Mouse (Mus musculus) layer of hippocampus, postnatal 10 days (tissue): ENCODE measurements around the gene Gm10663. TPM values are rescaled to one million over a fixed set of nuclear protein-coding genes. Genes with fewer than 3 reads are reported as not detected.
A peak's percentile ranks its signal among the peaks of the same experiment; 100 is the strongest.

Experiments
- DNase-seq, 2 experiments: peaks; one replicate each; pipeline ENCODE4 v3.0.0; 2021; ENCODE audit warnings: low spot score in 2 of 2
- microRNA-seq, 2 experiments: library from miRNA; unstranded; fragments of <30 nt; microRNA quantifications; one replicate each; pipeline ENCODE4 v1.2.0; 2021
- total RNA-seq, 2 experiments: library from RNA; stranded (reverse); gene quantifications; 2 replicates each; pipeline ENCODE4 v1.2.3; 2021

The Gm10663 gene
- total RNA-seq, 2 experiments from 2014 or later: not detected

DNA sequence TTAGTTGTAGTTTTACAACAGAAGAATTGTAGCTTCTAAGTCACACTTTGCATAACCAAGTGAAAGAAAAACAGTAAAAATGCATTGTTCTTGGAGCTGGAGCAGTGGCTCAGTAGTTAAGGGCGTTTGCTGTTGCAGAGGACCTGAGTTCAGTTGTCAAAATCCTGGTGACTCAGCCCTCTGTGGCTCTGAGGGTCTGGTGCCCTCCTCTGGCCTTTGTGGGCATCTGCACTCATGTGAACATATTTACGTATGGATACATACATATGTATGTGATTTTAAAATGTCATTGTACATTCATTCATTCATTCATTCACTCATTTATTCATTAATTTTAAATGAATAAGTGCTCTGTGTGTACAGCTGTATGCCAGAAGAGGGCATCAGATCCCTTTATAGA is 10.8 kb downstream of the Gm10663 start:
- no peak for DNase-seq

DNA sequence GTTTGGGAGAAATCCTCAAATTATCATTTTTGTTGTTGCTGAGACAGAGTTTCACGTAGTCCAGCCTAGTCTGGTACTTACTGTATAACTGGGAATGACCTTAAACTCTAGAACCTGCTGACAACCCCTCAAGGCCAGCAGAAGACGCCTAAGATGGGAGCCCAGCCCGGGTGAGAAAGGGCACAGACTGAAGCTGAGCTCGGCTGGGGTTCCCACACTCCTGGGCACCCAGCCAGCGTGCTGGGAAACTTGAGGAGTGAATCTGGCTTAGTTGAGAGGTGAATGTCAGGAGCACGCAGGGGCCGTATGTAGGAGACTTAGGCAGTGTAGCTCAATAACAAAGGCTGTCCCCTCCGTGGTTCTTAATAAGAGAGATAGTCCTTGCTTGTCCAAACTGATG is 12.9 kb downstream of the Gm10663 start:
- DNase-seq: no peak

DNA sequence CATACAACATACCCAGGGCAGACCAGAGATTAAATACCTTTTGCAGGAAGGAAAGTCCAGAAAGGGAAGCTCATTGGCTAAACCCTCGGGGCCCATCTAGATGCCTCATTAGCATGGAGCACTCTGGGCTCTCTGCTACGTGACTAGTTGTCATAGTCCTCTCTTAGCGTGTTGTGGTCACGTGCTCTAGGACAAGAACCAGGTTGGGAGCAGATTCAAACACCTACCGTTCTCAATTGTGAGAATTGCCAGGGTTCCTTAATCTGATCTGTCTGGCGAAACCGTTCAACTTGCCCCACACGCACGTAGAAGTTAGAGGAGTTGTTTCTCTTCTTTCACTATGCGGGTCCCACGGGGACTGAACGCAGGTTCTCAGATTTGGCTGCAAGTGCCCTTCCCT is 13.3 kb downstream of the Gm10663 start:
- DNase-seq: no peak

DNA sequence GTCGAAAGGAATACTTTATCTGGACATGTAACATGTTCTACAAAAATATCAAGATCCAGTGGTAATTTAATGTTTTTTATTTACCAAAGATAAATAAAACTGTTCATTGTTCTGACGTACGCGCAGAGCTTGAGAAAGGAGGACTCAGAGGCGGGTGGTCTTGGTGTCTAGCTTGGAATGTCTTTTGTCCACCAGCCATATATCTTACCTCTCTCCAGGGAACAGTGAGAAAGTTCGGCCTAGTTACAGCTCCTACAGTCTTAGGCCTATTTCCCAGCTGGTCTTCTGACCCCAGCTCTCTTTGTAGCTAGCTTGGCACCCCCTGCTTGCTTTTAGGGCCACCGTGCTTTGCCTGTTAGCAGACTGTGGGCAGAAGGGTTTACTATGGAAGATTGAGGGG is 14.9 kb downstream of the Gm10663 start:
- no peak for DNase-seq

DNA sequence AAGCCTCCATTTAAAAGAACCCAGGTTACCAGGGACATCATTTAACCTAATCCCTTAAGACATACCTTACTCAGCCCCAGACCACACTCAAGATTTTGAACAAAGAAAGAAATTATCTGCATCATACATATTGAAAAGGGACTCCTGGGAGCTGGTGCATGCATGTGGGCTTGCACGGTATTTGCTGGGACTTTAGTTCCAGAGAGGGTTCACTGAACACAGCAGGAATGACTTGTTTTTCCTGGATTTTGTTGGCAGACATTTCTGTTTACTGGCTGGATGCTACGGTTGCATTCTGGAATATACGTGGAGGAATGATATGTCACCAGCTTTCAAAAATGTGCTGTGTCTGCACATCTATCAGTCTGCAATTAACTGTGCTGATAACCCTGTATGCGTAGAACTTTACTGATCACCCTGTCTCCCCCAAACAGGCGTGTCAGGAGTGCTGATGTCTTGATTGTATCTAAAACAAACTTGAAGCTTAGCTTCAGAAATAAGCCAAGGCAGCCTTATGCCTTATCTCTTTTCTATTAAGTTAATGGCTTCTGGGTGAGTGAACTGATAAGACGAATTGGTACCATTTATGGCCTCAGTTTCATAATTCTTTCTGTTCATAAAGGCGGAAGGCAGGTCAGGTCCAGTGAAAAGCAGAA is 23.1 kb downstream of the Gm10663 start:
- no peak for DNase-seq

DNA sequence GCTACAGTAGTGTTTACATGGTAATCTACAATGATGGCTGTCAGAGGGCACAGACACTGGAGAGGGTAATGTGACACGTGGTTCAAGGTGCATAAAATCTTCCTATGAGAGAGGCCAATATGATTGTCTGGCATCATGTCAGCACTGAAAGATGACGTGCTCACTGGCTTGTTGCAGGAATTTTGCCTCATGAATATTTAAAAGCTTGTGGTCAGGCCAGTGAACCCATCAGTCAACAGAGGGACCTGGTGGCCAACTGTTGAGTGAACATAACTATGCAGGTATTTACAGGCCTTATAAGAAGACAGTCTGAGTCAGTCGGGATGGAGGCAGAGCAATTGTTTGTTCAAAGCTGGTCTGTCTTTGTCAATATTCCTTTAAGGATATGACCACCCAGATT is 24.9 kb downstream of the Gm10663 start:
- DNase-seq: no peak

DNA sequence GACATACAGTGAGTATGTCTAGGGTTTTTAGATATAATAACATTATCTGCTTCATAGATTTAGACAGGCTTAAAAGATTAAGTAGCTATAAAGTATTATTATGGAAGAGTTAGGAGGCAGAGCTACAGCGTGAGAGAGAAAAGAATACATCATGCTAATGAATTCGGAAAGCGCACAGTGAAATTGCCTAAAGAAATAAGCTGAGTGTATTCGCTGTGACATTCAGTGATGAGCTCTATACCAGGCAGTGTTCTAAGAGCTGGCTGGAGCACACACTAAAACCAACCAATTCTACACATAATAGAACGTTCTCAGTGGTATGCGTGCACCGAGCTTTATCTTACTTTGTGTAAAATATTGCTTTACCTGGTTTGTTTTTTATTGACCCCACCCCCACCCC is 28.8 kb downstream of the Gm10663 start:
- DNase-seq: no peak

DNA sequence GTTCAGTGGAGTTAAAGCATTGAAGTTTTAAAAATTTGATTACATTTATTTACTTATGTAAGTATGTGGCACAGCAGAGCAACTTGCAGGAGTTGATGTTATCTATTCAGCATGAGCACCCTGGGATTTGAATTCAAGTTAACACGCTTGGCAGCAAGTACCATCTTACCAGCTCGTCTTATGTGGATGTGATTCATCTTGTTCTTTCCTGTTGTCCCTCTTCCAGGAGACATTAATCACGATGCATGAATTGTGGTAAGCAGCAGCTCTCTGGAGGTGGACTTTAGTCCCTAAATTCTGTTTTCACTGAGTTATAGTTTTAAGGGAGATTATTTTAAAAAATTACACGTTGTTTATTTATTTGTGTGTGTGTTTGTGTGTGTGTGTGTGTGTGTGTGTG is 29.2 kb downstream of the Gm10663 start:
- DNase-seq: no peak

DNA sequence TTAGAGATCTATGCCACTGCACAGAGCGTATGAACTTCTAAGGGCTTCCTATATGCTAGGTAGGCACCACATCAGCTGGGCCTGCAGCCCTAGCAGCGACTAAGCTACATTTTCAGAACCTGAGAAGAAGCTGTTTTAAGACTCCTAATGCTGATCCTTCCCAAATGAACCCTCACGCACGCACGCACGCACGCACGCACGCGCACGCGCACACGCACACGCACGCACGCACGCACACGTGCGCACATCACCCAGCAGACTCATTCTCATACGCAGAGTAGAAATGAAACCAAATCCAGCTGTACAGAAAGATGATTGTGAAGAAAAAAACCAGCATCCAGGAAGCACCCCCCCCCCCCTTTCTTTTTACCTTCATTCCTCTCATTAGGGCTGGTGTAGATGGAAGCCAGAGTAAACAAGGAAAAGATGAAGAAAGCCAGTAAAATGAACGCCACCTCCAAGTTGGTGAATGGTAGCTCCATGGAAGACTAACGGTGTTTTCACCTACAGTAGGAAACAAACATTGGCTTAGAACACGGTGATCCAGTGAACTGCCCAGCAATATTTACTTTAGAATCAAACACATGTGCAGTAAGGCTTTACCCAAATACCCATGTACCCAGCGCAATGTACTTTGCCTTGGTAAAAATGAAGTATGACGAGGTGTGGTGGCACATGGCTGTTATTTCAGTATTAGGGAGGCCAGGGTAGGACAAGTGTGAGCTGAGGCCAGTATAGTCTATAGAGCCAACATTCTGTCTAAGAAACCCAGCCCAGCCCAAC is 33.3 kb downstream of the Gm10663 start:
- DNase-seq: no peak

DNA sequence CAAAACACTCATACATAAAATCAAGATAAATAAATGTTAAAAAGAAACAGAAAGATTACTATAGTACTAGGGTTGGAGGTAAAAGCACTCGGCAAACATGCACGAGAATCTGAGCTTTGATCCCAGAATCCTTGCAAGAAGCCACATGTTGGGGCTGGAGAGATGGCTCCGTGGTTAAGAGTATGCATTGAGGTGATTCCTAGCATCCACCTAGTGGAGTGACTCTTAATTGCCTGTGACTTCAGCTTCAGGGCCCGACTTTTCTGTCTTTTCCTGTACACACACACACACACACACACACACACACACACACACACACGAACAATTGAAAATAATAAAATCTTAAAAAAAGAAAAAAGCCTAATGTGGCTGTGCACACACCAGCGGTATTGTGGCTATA is 34.1 kb downstream of the Gm10663 start:
- DNase-seq: no peak

DNA sequence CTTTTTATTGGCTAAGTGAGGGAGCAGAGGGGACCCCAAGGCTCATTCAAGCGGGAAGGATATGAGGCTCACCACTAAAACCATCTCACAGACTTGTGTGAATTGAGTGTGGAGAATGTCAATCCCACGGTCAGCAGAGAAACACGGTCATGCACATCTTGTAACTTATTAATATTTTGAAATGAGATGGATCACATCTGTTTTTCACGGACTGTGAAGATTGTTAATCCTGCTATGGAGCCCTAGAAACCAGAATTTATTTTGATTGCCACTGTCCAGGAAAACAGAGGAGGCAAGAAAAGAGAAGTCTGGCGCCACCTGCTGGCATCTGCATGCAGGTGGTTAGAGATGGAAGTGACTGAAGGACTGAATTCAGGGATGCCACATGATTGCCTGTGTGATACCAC is 35.5 kb downstream of the Gm10663 start:
- DNase-seq: peak; percentile 84

DNA sequence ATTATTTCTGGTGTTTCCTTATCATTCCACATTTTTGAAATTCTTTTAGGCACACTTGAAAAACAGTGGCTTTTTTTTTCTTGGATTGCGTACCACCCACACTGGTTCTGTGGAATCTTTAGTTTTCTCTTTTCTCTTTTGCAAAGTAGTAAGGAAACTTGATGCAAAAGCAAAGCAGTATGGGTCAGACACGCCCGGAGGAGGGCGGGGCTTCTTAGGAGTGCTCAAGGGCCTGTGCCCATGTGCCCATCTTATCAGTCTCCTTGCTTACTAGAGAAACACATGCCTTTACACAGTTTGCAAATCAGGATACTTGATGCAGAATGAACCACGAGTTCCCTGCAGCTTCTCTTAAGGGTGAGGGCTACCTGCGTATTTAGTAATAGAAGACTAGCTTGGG is 37.3 kb downstream of the Gm10663 start:
- no peak for DNase-seq

DNA sequence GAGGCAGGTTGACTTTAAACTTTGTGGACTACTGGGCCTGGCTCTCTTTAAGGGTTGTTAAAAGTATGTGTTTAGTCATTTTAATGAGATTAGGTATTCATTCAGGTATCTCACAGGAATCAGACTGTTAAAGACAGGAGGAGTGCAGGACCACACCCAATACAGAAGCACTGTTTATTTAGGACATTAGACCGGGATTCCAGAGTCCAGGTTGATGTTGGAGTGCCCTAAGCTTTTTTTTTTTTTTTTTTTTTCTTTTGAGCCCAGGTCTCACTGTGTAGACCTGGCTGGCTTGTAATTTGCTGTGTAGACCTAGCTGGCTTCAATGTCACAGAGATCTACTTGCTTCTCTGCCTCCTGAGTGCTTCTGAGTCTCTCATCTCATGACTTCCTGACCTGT is 51.2 kb downstream of the Gm10663 start:
- no peak for DNase-seq

DNA sequence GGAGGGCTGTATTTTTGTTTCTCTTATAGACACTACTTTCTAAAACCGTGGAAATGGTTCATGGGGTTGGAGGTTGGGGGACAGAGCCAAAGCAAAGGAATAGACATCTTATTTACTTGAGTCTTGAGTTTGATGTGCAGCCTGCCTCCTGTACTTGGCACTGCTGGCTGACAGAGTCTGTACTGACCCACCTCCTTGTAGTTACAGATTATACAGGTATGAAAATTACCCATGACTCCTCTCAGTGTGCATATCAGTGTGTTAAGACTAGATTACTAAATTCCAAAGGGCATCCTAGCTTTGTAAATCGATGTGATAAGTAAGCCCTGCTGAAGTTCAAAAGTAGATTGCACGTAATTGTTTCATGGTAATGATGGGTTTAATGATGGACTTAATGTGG is 51.6 kb downstream of the Gm10663 start:
- no peak for DNase-seq

Small RNA genes lying within 50 kb of the gene (microRNA-seq; reads per million reads assigned to microRNA genes)
- gene Gm24333: 0 reads per million in 2 experiments

Other genes with a start within 250 kb of the Gm10663 start
- 100 to 1,000 TPM; 193 to 203 TPM for gene Klhl2, start 225.0 kb upstream of the Gm10663 start, total RNA-seq
- 10 to 100 TPM; 14.7 to 15.5 TPM for gene Tmem192, start 127.8 kb upstream of the Gm10663 start, total RNA-seq
- gene Trim75, start 87.2 kb upstream of the Gm10663 start, total RNA-seq: not detected
- not detected for gene Trim61, start 56.5 kb upstream of the Gm10663 start, total RNA-seq
- not detected for gene Trim60, start 56.4 kb upstream of the Gm10663 start, total RNA-seq
- not detected for gene Apela, start 37.7 kb upstream of the Gm10663 start, total RNA-seq
- gene BC030870, start 54.5 kb downstream of the Gm10663 start, total RNA-seq: not detected